ENCODE assay signal across 22 mouse cellular contexts in the genomic region with DNA sequence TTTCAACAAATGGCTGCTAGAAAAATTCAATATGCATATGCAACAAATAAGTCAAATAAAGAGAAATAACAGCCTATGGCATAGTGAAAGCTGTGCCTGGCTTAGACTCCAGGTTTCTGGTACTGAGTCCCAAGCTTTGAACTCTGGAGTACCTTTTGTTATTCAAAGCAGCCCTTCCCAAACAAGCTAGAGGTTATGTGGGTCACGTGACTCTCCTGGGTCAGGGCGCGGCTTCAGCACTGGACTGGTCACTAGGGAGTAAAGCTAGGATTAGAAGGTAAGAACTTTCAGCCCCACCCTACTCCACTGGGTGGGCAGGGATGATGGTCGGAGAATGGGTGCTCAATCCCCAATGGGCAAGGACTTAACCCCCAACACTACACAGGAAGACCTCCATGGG. TPM values are rescaled to one million over a fixed set of nuclear protein-coding genes. Genes with fewer than 3 reads are reported as not detected.
DNase-seq lines count a peak whose midpoint lies in the region; TF ChIP-seq lines count a peak whose summit lies in the region.
"Had no signal": no experiment of that assay in that cellular context is flagged by ENCODE, and none has a peak within 500 bp of the region (broad histone marks: within the 10 kb centered on the region; RNA-seq: fewer than 3 reads in every experiment).

No protein-coding gene starts in this region.

- peaks cover 4% of the 10 kb centered on the region for H3K4me1 ChIP-seq in ES-Bruce4 (ENCODE audit: control insufficient read depth, insufficient read depth, low read length)

- TF ChIP-seq POLR2A in ES-Bruce4 (IDR thresholded peaks at IDR 0.05; ENCODE audit: insufficient read depth, low read length), result no peak

- TF ChIP-seq CTCF in ES-Bruce4 (IDR thresholded peaks at IDR 0.05; ENCODE audit: low read depth, low read length), result no peak

- no peak overlapping the region for H3K4me3 ChIP-seq in ES-Bruce4 (ENCODE audit: low read depth, low read length)
- H3K4me3 ChIP-seq: embryonic facial prominence, embryonic 13.5 days; embryonic facial prominence, embryonic 15.5 days; erythroblast, embryonic 14.5 days; forebrain, embryonic 10.5 days; forebrain, embryonic 12.5 days had no signal

- DNase-seq in embryo, embryonic 10.5 days (ENCODE audit: low spot score), result peak; percentile 29
- DNase-seq in embryo, embryonic 9.5 days (ENCODE audit: extremely low spot score), result no peak
- DNase-seq in ES-CJ7 (ENCODE audit: low read depth, low spot score), result peak; percentile 73
- DNase-seq in ZHBTc4 (ENCODE audit: low read depth, low spot score), result peak; percentile 82
- no peak for DNase-seq in layer of hippocampus, postnatal 10 days (ENCODE audit: low spot score in 2 of 2)
- no peak for DNase-seq in urinary bladder, postnatal 36 days (ENCODE audit: low spot score in 2 of 2)
- DNase-seq in spleen, adult 18-20 months, result no peak
- DNase-seq: adrenal gland, adult 2 months; adrenal gland, postnatal 10 days; adrenal gland, postnatal 25 days; cerebellum, adult 11 months; cerebellum, adult 18-20 months; cerebellum, adult 8-10 months; cerebellum, adult 9-11 months; cerebellum, postnatal 14 days; cerebellum, postnatal 36 days had no signal

- no peak overlapping the region for H3K27ac ChIP-seq in ES-Bruce4 (ENCODE audit: insufficient read depth, low read length)
- H3K27ac ChIP-seq: embryonic facial prominence, embryonic 13.5 days; embryonic facial prominence, embryonic 15.5 days; forebrain, embryonic 10.5 days; forebrain, embryonic 12.5 days had no signal

- TF ChIP-seq EP300 in ES-Bruce4 (IDR thresholded peaks at IDR 0.05; ENCODE audit: insufficient read depth, low read depth, low read length), result 0 out of 2 replicates have a peak, but pooled peaks have one; percentile 23

- H3K9ac ChIP-seq in ES-Bruce4 (ENCODE audit: low read depth, poor library complexity, severe bottlenecking), result no peak overlapping the region
- H3K9ac ChIP-seq: embryonic facial prominence, embryonic 13.5 days; embryonic facial prominence, embryonic 15.5 days; forebrain, embryonic 12.5 days had no signal

- H3K36me3 ChIP-seq in ES-Bruce4 (ENCODE audit: control insufficient read depth, insufficient read depth, low read length, poor library complexity, severe bottlenecking), result no peaks in the 10 kb centered on the region

- H3K27me3 ChIP-seq in ES-Bruce4 (ENCODE audit: control insufficient read depth, insufficient read depth, low read length, poor library complexity, severe bottlenecking), result no peaks in the 10 kb centered on the region
- H3K27me3 ChIP-seq: embryonic facial prominence, embryonic 13.5 days; embryonic facial prominence, embryonic 15.5 days; forebrain, embryonic 12.5 days had no signal

- no peaks in the 10 kb centered on the region for H3K9me3 ChIP-seq in ES-Bruce4 (replicated peaks; ENCODE audit: control insufficient read depth, insufficient read depth, low read length, poor library complexity, severe bottlenecking)
- H3K9me3 ChIP-seq: embryonic facial prominence, embryonic 13.5 days; embryonic facial prominence, embryonic 15.5 days; forebrain, embryonic 10.5 days; forebrain, embryonic 12.5 days had no signal

RNA-seq across cellular contexts. Expression of a gene that starts 18.2 kb away (rescaled TPM):
- 28.4 and 30.9 TPM in 2 replicates for polyA plus RNA-seq in ES-Bruce4 (2011; ENCODE audit: insufficient read depth, insufficient read length, low read depth, missing spikeins)
- total RNA-seq in layer of hippocampus, postnatal 10 days (2021), result 10 to 100 TPM; 80.7 to 81.5 TPM

Comparison
In these comparisons a context has a peak if more than half of its experiments do, and no peak if none do; other contexts are left out.
1. DNase-seq: peak in embryo, embryonic 10.5 days (single experiment), ES-CJ7 (single experiment) and ZHBTc4 (single experiment); none in embryo, embryonic 9.5 days (single experiment), layer of hippocampus, postnatal 10 days (0 of 2), urinary bladder, postnatal 36 days (0 of 2) and spleen, adult 18-20 months (0 of 2).